ENCODE assay signal across 11 mouse cellular contexts in the genomic region with DNA sequence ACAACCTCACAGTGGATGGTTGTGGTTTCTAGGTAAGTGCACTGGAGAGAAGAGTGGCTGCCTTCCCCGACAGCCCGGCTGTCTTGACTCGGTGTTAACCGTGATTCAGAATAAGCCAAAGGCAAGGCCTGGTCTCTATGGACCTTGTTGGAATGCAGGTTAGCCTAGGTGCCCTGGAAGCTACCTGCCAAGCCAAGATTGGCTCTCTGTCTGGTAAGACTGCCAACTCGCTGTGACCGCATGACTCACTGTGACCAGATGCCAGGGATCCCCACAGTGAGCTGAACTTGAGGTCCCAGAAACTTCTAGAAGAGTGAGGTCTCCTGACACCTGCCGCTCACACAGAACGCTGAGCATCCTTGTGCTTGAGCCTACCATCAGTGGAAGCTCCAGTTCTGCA. TPM values are rescaled to one million over a fixed set of nuclear protein-coding genes. Genes with fewer than 3 reads are reported as not detected.
DNase-seq lines count a peak whose midpoint lies in the region; ATAC-seq and TF ChIP-seq lines count a peak whose summit lies in the region.
"Had no signal": no experiment of that assay in that cellular context is flagged by ENCODE, and none has a peak within 500 bp of the region (broad histone marks: within the 10 kb centered on the region; RNA-seq: fewer than 3 reads in every experiment).

No protein-coding gene starts in this region.

- DNase-seq in kidney, adult 11 months = peak; percentile 46
- DNase-seq in kidney, postnatal 4 days = no peak
- DNase-seq in 3134 (ENCODE audit: extremely low read depth, insufficient read length, low spot score) = peak; percentile 56
- peak; percentile 69 for DNase-seq in brain, adult 2 months (ENCODE audit: low read depth, low spot score)
- peak; percentile 51 for DNase-seq in lung, postnatal 36 days
- DNase-seq in stomach, postnatal 0 days (ENCODE audit: low spot score) = no peak
- no peak for DNase-seq in heart, postnatal 36 days
- DNase-seq: heart, adult 18-20 months; heart, postnatal 4 days; kidney, postnatal 14 days had no signal

- no peak for TF ChIP-seq CTCF in stomach, postnatal 0 days (IDR thresholded peaks at IDR 0.05; ENCODE audit: low read depth)

- no peak overlapping the region for H3K4me3 ChIP-seq in stomach, postnatal 0 days (ENCODE audit: low read depth, low read length)

- no peaks in the 10 kb centered on the region for H3K4me1 ChIP-seq in stomach, postnatal 0 days (replicated peaks; ENCODE audit: control insufficient read depth, insufficient read depth)

- H3K36me3 ChIP-seq in stomach, postnatal 0 days (ENCODE audit: control insufficient read depth, insufficient read depth, low read length) = peaks cover 12% of the 10 kb centered on the region

- H3K27me3 ChIP-seq in stomach, postnatal 0 days (ENCODE audit: control insufficient read depth, insufficient read depth, low read length) = no peaks in the 10 kb centered on the region

- H3K4me2 ChIP-seq in stomach, postnatal 0 days (replicated peaks; ENCODE audit: low read depth) = no peak overlapping the region

- no peak overlapping the region for H3K27ac ChIP-seq in stomach, postnatal 0 days (replicated peaks)
- H3K27ac ChIP-seq: liver, embryonic 14.5 days had no signal

- H3K9ac ChIP-seq in stomach, postnatal 0 days (ENCODE audit: low read length) = no peak overlapping the region
- H3K9ac ChIP-seq: liver, embryonic 14.5 days had no signal

- intact Hi-C loops in heart, postnatal 36 days (cut with DNase I) = loop anchor here (10.0 kb wide), 1 partner anchor 232 kb away; a partner anchor contains a TSS

- no peak for ATAC-seq in stomach, postnatal 0 days (ENCODE audit: low FRiP score, low TSS enrichment)

- 81% methylated on average over 8 of the region's 8 CpGs for WGBS in stomach, postnatal 0 days

- H3K9me3 ChIP-seq in stomach, postnatal 0 days (ENCODE audit: control insufficient read depth, low read length) = no peaks in the 10 kb centered on the region

- TF ChIP-seq EP300 in stomach, postnatal 0 days (optimal IDR thresholded peaks at IDR 0.05) = no peak

RNA-seq across cellular contexts. Expression of a gene that starts 8.8 kb away (rescaled TPM):
- polyA plus RNA-seq in stomach, postnatal 0 days (2015; fragmentation: Nextera tagmentation; extraction: Ambion mirVana) = 358 and 380 TPM in 2 replicates
- 10 to 100 TPM; 28.4 to 28.9 TPM for total RNA-seq in heart, postnatal 36 days (2021)

RNA-seq across cellular contexts. Expression of a gene that starts 19.6 kb away (rescaled TPM):
- 51.8 and 56.4 TPM in 2 replicates for polyA plus RNA-seq in stomach, postnatal 0 days (2015; fragmentation: Nextera tagmentation; extraction: Ambion mirVana)
- 10 to 100 TPM; 19.0 to 24.0 TPM for total RNA-seq in heart, postnatal 36 days (2021)

RNA-seq across cellular contexts. Expression of a gene that starts 33.9 kb away (rescaled TPM):
- 3.5 and 3.8 TPM in 2 replicates for polyA plus RNA-seq in stomach, postnatal 0 days (2015; fragmentation: Nextera tagmentation; extraction: Ambion mirVana)
- under 1 TPM in 1 of 2 experiments, not detected in 1; 0.22 TPM for total RNA-seq in heart, postnatal 36 days (2021)

RNA-seq across cellular contexts. Expression of a gene that starts 58.3 kb away (rescaled TPM):
- 64.7 and 70.3 TPM in 2 replicates for polyA plus RNA-seq in stomach, postnatal 0 days (2015; fragmentation: Nextera tagmentation; extraction: Ambion mirVana)
- total RNA-seq in heart, postnatal 36 days (2021) = 100 to 1,000 TPM; 178 to 188 TPM

Comparison
In these comparisons a context has a peak if more than half of its experiments do, and no peak if none do; other contexts are left out.
1. DNase-seq: peak in kidney, adult 11 months (single experiment), 3134 (single experiment), brain, adult 2 months (single experiment) and lung, postnatal 36 days (single experiment); none in kidney, postnatal 4 days (0 of 2), stomach, postnatal 0 days (single experiment) and heart, postnatal 36 days (0 of 2).